21 mouse cellular contexts compared by ENCODE assay signal in genomic region chr7:65964398-65964797, GRCm38 (mm10).
"Had no signal": no experiment of that assay in that cellular context is flagged by ENCODE, and none has a peak within 500 bp of the region (broad histone marks: within the 10 kb centered on the region; RNA-seq: fewer than 3 reads in every experiment).

No protein-coding gene starts in this region.

- H3K27me3 ChIP-seq: midbrain, embryonic 12.5 days; stomach, embryonic 15.5 days had no signal

- H3K9me3 ChIP-seq: midbrain, embryonic 12.5 days; neural tube, embryonic 15.5 days; stomach, embryonic 15.5 days had no signal

- H3K9ac ChIP-seq: lung, embryonic 14.5 days; midbrain, embryonic 12.5 days; neural tube, embryonic 13.5 days; neural tube, embryonic 15.5 days; stomach, embryonic 15.5 days had no signal

- H3K4me2 ChIP-seq: lung, embryonic 14.5 days; midbrain, embryonic 12.5 days; neural tube, embryonic 13.5 days; neural tube, embryonic 15.5 days; stomach, embryonic 15.5 days had no signal

- H3K36me3 ChIP-seq: midbrain, embryonic 10.5 days; midbrain, embryonic 12.5 days; neural tube, embryonic 13.5 days; neural tube, embryonic 15.5 days; stomach, embryonic 15.5 days had no signal

- H3K4me3 ChIP-seq: midbrain, embryonic 10.5 days; midbrain, embryonic 12.5 days; myocyte; neural tube, embryonic 13.5 days; neural tube, embryonic 15.5 days; stomach, embryonic 15.5 days had no signal

- H3K27ac ChIP-seq: midbrain, embryonic 10.5 days; midbrain, embryonic 12.5 days; neural tube, embryonic 13.5 days; neural tube, embryonic 15.5 days; stomach, embryonic 15.5 days; stomach, postnatal 0 days had no signal

- ATAC-seq: midbrain, embryonic 16.5 days had no signal

- DNase-seq: lung, adult 18-20 months; lung, embryonic 14.5 days; lung, postnatal 10 days; lung, postnatal 4 days; midbrain, embryonic 14.5 days; retina, postnatal 1 day; right cerebral cortex, adult 18-20 months; right cerebral cortex, postnatal 25 days; right cerebral cortex, postnatal 4 days; spleen, adult 18-20 months; thymus, adult 2 months; thymus, postnatal 25 days; thymus, postnatal 4 days had no signal

- H3K4me1 ChIP-seq: midbrain, embryonic 10.5 days; midbrain, embryonic 12.5 days; neural tube, embryonic 13.5 days; neural tube, embryonic 15.5 days; stomach, embryonic 15.5 days had no signal
